Mouse (Mus musculus) forebrain, postnatal 0 days (tissue): ENCODE results near the gene Onecut1. TPM values are rescaled to one million over a fixed set of nuclear protein-coding genes. Genes with fewer than 3 reads are reported as not detected.

Source experiments
- ATAC-seq: fragments of 200-750 bp; cut with Nextera tagmentation; 2 replicates; pipeline ENCODE4 v1.8.0; 2017; ENCODE audit warnings: mild to moderate bottlenecking, moderate library complexity
- DNase-seq: peaks from one replicate; pipeline ENCODE4 v3.0.0-alpha.2; 2015
- H3K27ac ChIP-seq: fragments of 300-500 bp; sonication (generic); 2 replicates; pipeline ENCODE4 v1.5.1; 2014; ENCODE audit warnings: low read depth, mild to moderate bottlenecking, antibody characterized with exemption, low read length, moderate library complexity, mixed read lengths
- H3K27me3 ChIP-seq: fragments of 300-500 bp; sonication (generic); 2 replicates; pipeline ENCODE4 v1.6.1; 2014; ENCODE audit warnings: mild to moderate bottlenecking, low read length, mixed read lengths; ENCODE audit not compliant: insufficient read depth
- H3K36me3 ChIP-seq: fragments of 300-500 bp; sonication (generic); 2 replicates; pipeline ENCODE4 v1.6.1; 2014; ENCODE audit warnings: mild to moderate bottlenecking, moderate library complexity; ENCODE audit not compliant: insufficient read depth
- H3K4me1 ChIP-seq: fragments of 300-500 bp; sonication (generic); 2 replicates; pipeline ENCODE4 v1.6.1; 2014; ENCODE audit warnings: antibody characterized with exemption; ENCODE audit not compliant: insufficient read depth
- H3K4me2 ChIP-seq: fragments of 300-500 bp; sonication (generic); 2 replicates; pipeline ENCODE4 v1.6.1; 2014; ENCODE audit warnings: low read depth, mild to moderate bottlenecking, moderate library complexity
- H3K4me3 ChIP-seq: fragments of 300-500 bp; sonication (generic); 2 replicates; pipeline ENCODE4 v1.5.1; 2014; ENCODE audit warnings: low read depth, low read length, mixed read lengths
- H3K9ac ChIP-seq: fragments of 300-500 bp; sonication (generic); 2 replicates; pipeline ENCODE4 v1.6.1; 2014; ENCODE audit warnings: mild to moderate bottlenecking
- H3K9me3 ChIP-seq: fragments of 300-500 bp; sonication (generic); 2 replicates; pipeline ENCODE4 v1.6.1; 2016; ENCODE audit warnings: low read length
- CTCF ChIP-seq: sonication (generic); IDR thresholded peaks from 2 replicates; pipeline ENCODE4 v1.5.1; 2016; ENCODE audit warnings: antibody characterized with exemption, control low read depth, low read depth
- WGBS: fragments of 180-500 bp; shearing (Covaris S2); extraction: QIAGEN DNeasy Blood & Tissue Kit; methylation state at CpG from one replicate; pipeline ENCODE4 v1.1.7; 2014; 5-methylcytosine and 5-hydroxymethylcytosine counted together
- polyA plus RNA-seq: library from polyadenylated mRNA; unstranded; fragments of >200 nt; fragmentation: Nextera tagmentation; extraction: Ambion mirVana; gene quantifications from 2 replicates; pipeline ENCODE4 v1.2.1, GENCODE M21; 2015
- total RNA-seq: library from RNA; depleted of rRNA; stranded (reverse); fragments of >200 nt; gene quantifications from 2 replicates; pipeline ENCODE4 v1.2.3, GENCODE M21; 2014; rRNA removed

The Onecut1 gene
- total and polyA plus RNA-seq, 2 experiments from 2014 or later = 0.64 to 3.8 TPM

- H3K36me3 ChIP-seq = no peaks in the 10 kb centered on the region
- peak; percentile 34 for DNase-seq
- no peaks in the 10 kb centered on the region for H3K4me1 ChIP-seq
- no peak overlapping the region for H3K9ac ChIP-seq
- H3K27ac ChIP-seq = peak overlapping the region; percentile 23; the same call in 1 of the 2 replicates
- H3K4me3 ChIP-seq = no peak overlapping the region
- ATAC-seq = peak; percentile 69
- WGBS = 11% methylated on average over 10 of the region's 10 CpGs
- no peaks in the 10 kb centered on the region for H3K9me3 ChIP-seq
- no peak overlapping the region for H3K4me2 ChIP-seq
- H3K27me3 ChIP-seq = no peaks in the 10 kb centered on the region
- TF ChIP-seq CTCF = no peak
Measured at GRCm38 (mm10) chr9:74925220-74925769, 63.6 kb downstream of the Onecut1 start.

- ATAC-seq (no peak), DNase-seq (no peak)
- WGBS = 91% methylated on average over 4 of the region's 4 CpGs
- TF ChIP-seq CTCF = no peak
- H3K36me3 ChIP-seq = no peaks in the 10 kb centered on the region
- no peak overlapping the region for H3K4me3 ChIP-seq
- H3K4me2 ChIP-seq = no peak overlapping the region
- H3K4me1 ChIP-seq = no peaks in the 10 kb centered on the region
- no peaks in the 10 kb centered on the region for H3K9me3 ChIP-seq
- H3K9ac ChIP-seq = no peak overlapping the region
- no peaks in the 10 kb centered on the region for H3K27me3 ChIP-seq
- no peak overlapping the region for H3K27ac ChIP-seq
Measured at GRCm38 (mm10) chr9:74929981-74930423, 68.3 kb downstream of the Onecut1 start.

- H3K4me3 ChIP-seq = no peak overlapping the region
- H3K27me3 ChIP-seq = no peaks in the 10 kb centered on the region
- H3K36me3 ChIP-seq = no peaks in the 10 kb centered on the region
- no peaks in the 10 kb centered on the region for H3K4me1 ChIP-seq
- no peak for TF ChIP-seq CTCF
- no peak overlapping the region for H3K4me2 ChIP-seq
- WGBS = 80% methylated on average over 5 of the region's 5 CpGs
- H3K9me3 ChIP-seq = no peaks in the 10 kb centered on the region
- no peak overlapping the region for H3K27ac ChIP-seq
- DNase-seq (no peak), ATAC-seq (no peak)
- H3K9ac ChIP-seq = no peak overlapping the region
Measured at GRCm38 (mm10) chr9:74930653-74931052, 68.9 kb downstream of the Onecut1 start.

DNA sequence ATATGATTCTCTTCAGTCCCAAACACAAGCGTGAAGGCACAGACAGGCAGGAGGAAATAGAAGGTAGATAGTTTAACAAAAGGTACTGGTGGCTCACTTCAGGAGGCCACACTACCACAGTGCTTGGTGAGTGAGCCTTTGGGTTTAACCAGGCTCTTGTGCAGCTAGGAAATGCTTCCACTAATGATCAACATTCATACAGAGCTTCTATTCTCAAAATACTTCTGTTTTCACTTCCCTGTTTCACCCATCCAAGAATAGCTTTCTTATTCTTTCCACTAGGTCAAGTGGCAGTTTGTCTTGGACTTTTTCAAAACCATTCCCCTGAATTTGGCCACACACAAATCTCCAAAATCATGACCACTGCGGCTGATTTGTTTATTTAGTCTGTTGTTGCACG is 73.6 kb downstream of the Onecut1 start:
- H3K27me3 ChIP-seq = no peaks in the 10 kb centered on the region
- H3K36me3 ChIP-seq = no peaks in the 10 kb centered on the region
- H3K4me3 ChIP-seq = no peak overlapping the region
- DNase-seq (no peak), ATAC-seq (no peak)
- no peak for TF ChIP-seq CTCF
- no peak overlapping the region for H3K27ac ChIP-seq
- no peak overlapping the region for H3K4me2 ChIP-seq
- H3K9ac ChIP-seq = no peak overlapping the region
- no peaks in the 10 kb centered on the region for H3K9me3 ChIP-seq
- H3K4me1 ChIP-seq = no peaks in the 10 kb centered on the region
- WGBS = 91% methylated on average over 3 of the region's 3 CpGs

GRCm38 (mm10) chr9:74937761-74938160 is 76.0 kb downstream of the Onecut1 start:
- Histone ChIP-seq H3K27me3 (no peaks in the 10 kb centered on the region), H3K4me2 (no peak overlapping the region), H3K9me3 (no peaks in the 10 kb centered on the region), H3K36me3 (no peaks in the 10 kb centered on the region), H3K9ac (no peak overlapping the region), H3K4me3 (no peak overlapping the region), H3K4me1 (no peaks in the 10 kb centered on the region), H3K27ac (no peak overlapping the region)
- ATAC-seq (no peak), DNase-seq (no peak)
- no peak for TF ChIP-seq CTCF
- WGBS = 95% methylated on average over 3 of the region's 3 CpGs

DNA sequence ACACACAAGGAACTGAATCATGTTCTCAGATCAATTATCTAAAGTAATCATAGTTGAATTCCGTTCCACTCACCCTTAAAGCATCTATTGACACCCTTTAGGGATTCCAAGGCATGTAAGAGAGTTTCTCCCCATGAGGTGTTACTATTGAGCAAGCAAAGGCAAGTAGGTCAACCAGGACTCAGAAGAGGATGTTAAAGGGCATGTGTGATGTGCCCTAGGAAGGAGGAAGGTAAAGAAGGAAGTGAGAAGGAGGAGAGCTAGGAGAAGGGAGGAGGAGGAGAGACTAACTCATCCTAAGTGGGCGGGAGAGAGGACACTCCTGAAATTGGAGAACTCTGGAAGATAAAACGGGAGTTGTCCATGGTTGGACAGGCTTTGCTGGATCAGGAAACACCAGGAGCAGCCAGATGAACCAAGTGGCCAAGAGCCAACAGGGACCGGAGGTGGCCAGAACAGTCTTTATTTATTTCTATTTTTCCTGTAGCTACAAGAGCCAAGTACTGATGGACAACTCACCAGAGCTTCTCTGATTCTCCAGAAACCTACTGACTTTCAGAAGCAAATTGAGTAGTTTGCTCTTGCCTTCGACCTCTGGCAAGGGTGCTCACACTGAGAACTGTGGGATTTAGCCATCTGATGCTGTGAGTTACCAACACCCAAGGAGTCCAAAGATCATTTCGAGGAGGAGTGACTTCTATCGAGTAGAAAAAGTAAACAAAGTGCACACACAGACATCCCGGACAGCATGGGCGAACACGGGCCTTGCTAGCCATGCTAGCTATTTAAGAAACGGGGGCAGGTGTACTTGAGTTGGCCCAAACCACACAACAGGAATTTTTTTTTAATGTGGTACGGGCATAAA is 77.2 kb downstream of the Onecut1 start:
- no peaks in the 10 kb centered on the region for H3K36me3 ChIP-seq
- H3K4me3 ChIP-seq = no peak overlapping the region
- H3K27ac ChIP-seq = no peak overlapping the region
- no peak overlapping the region for H3K4me2 ChIP-seq
- H3K4me1 ChIP-seq = no peaks in the 10 kb centered on the region
- no peak overlapping the region for H3K9ac ChIP-seq
- no peak for DNase-seq
- no peak for ATAC-seq
- H3K27me3 ChIP-seq = no peaks in the 10 kb centered on the region
- no peak for TF ChIP-seq CTCF
- no peaks in the 10 kb centered on the region for H3K9me3 ChIP-seq
- 86% methylated on average over 12 of the region's 12 CpGs for WGBS

Other genes starting within 250 kb of the Onecut1 start
- 22.2 and 33.2 TPM in 2 replicates for gene Fam214a, start 91.0 kb downstream of the Onecut1 start, total RNA-seq
- 11.6 and 16.0 TPM in 2 replicates for gene Fam214a, start 91.0 kb downstream of the Onecut1 start, polyA plus RNA-seq
- gene Arpp19, start 175.7 kb downstream of the Onecut1 start, total RNA-seq = 109 and 111 TPM in 2 replicates
- 213 and 233 TPM in 2 replicates for gene Arpp19, start 175.7 kb downstream of the Onecut1 start, polyA plus RNA-seq
- gene Myo5a, start 209.1 kb downstream of the Onecut1 start, total RNA-seq = 146 and 166 TPM in 2 replicates
- gene Myo5a, start 209.1 kb downstream of the Onecut1 start, polyA plus RNA-seq = 18.0 and 34.9 TPM in 2 replicates